Mouse (Mus musculus): ENCODE results near the gene Prn. TPM values are rescaled to one million over a fixed set of nuclear protein-coding genes. Genes with fewer than 3 reads are reported as not detected.

Gene Prn
- total and polyA plus RNA-seq, 2 experiments from 2014 or later = 0.76 TPM; not detected in 1

DNA sequence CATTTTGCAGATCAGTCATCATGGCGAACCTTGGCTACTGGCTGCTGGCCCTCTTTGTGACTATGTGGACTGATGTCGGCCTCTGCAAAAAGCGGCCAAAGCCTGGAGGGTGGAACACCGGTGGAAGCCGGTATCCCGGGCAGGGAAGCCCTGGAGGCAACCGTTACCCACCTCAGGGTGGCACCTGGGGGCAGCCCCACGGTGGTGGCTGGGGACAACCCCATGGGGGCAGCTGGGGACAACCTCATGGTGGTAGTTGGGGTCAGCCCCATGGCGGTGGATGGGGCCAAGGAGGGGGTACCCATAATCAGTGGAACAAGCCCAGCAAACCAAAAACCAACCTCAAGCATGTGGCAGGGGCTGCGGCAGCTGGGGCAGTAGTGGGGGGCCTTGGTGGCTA, 26.7 kb downstream of the Prn start:
- H3K9ac ChIP-seq = no peak overlapping the region
- no peak overlapping the region for H3K4me3 ChIP-seq (ENCODE audit: low read depth, low read length)
- H3K4me2 ChIP-seq (ENCODE audit: low read depth) = no peak overlapping the region
- peaks cover 23% of the 10 kb centered on the region for H3K36me3 ChIP-seq (ENCODE audit: insufficient read depth)
- H3K4me1 ChIP-seq (ENCODE audit: insufficient read depth) = 0 out of 2 replicates have a peak, but pooled peaks cover 4% of the 10 kb centered on the region
- H3K27ac ChIP-seq (ENCODE audit: low read depth, low read length) = no peak overlapping the region
- ATAC-seq = no peak
- no peaks in the 10 kb centered on the region for H3K9me3 ChIP-seq (ENCODE audit: low read length)
- WGBS = 96% methylated on average over 10 of the region's 10 CpGs
- H3K27me3 ChIP-seq (ENCODE audit: insufficient read depth, low read length) = no peaks in the 10 kb centered on the region
- no peak for TF ChIP-seq CTCF (IDR thresholded peaks at IDR 0.05; ENCODE audit: low read depth)
- no peak for DNase-seq

DNA sequence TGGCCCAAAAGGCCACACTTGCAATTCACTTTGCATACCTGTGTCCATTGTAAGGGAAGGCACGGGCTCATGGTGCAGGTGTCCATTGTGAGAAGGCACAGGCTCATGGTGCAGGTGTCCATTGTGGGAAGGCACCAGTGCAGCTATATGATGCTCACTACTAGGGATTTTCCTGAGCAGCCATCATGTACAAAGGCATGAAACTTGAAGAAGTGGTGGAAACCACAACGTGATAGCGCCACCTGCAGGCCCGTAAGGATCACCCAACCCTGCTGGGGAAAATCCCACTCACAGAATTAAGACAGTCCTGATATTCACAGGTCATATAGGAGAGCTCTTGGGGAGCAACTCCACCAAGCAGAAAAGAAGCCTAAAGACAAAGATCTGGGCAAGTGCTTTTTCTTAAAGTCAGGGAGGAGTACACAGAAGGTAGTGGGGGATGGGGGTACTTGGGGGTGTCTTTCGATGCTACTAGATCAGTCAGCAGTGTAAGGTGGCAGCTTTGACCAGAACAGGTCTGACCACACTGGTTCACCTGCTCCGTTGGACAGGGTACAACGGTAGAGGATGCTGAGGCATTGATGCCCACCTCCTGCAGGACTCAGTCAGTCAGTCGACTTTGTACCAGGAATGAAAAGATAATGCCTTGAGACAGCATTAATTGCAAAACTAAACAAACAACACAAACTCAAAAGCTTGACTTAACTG, 29.8 kb downstream of the Prn start:
- TF ChIP-seq CTCF (IDR thresholded peaks at IDR 0.05; ENCODE audit: low read depth) = peak; percentile 83
- peaks cover 23% of the 10 kb centered on the region for H3K36me3 ChIP-seq (ENCODE audit: insufficient read depth)
- DNase-seq = peak; percentile 81
- no peaks in the 10 kb centered on the region for H3K4me1 ChIP-seq (ENCODE audit: insufficient read depth)
- no peaks in the 10 kb centered on the region for H3K27me3 ChIP-seq (ENCODE audit: insufficient read depth, low read length)
- 45% methylated on average over 8 of the region's 8 CpGs for WGBS
- no peak overlapping the region for H3K4me2 ChIP-seq (ENCODE audit: low read depth)
- peak; percentile 78 for ATAC-seq
- H3K27ac ChIP-seq (ENCODE audit: low read depth, low read length) = no peak overlapping the region
- H3K9me3 ChIP-seq (ENCODE audit: low read length) = no peaks in the 10 kb centered on the region
- no peak overlapping the region for H3K4me3 ChIP-seq (ENCODE audit: low read depth, low read length)
- no peak overlapping the region for H3K9ac ChIP-seq

DNA sequence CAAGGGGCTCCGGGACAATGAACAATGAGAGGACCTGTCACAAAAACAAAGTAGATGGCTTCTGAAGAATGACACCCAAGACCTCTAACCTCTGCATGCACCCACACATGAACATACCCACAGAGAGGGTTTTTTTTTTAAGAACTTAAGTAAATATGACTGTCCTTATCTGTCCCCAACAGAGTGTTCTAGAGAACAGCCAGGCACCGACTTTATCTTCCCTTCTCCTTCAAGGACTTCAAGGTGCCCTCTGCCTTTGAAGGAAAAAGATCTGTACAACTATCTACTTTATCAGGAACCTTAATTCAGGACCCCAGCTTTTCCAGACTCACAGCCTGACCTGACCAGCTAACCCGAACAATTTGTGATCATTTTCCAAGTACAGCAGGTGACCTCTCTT, 30.7 kb downstream of the Prn start:
- H3K4me1 ChIP-seq (ENCODE audit: insufficient read depth) = no peaks in the 10 kb centered on the region
- H3K9ac ChIP-seq = no peak overlapping the region
- H3K4me2 ChIP-seq (ENCODE audit: low read depth) = no peak overlapping the region
- H3K4me3 ChIP-seq (ENCODE audit: low read depth, low read length) = no peak overlapping the region
- no peaks in the 10 kb centered on the region for H3K9me3 ChIP-seq (ENCODE audit: low read length)
- ATAC-seq (no peak), DNase-seq (no peak)
- H3K27ac ChIP-seq (ENCODE audit: low read depth, low read length) = no peak overlapping the region
- 89% methylated on average over 3 of the region's 3 CpGs for WGBS
- peaks cover 23% of the 10 kb centered on the region for H3K36me3 ChIP-seq (ENCODE audit: insufficient read depth)
- no peak for TF ChIP-seq CTCF (IDR thresholded peaks at IDR 0.05; ENCODE audit: low read depth)
- no peaks in the 10 kb centered on the region for H3K27me3 ChIP-seq (ENCODE audit: insufficient read depth, low read length)

DNA sequence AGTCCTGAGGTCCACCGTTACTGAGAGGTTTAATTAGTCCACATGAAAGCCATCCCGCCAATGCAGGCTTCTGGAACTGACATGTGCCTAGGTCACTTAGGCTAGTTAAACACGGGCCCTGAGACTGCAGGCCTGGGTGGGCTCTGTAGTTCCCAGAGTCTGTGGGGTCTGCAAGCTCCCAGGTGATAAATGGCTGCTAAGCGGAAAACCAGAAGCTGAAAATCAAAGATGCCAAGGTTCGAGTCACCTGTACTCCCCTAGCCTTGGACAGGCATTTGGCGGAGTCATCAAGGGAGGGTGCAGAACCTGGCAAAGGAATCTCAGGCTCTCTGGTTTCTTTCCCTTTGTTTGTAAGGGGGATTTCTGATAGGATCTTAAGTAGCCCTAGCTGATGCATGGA, 31.7 kb downstream of the Prn start:
- H3K4me1 ChIP-seq (ENCODE audit: insufficient read depth) = no peaks in the 10 kb centered on the region
- 78% methylated on average over 6 of the region's 6 CpGs for WGBS
- H3K9ac ChIP-seq = no peak overlapping the region
- no peak overlapping the region for H3K4me2 ChIP-seq (ENCODE audit: low read depth)
- no peaks in the 10 kb centered on the region for H3K9me3 ChIP-seq (ENCODE audit: low read length)
- no peak for TF ChIP-seq CTCF (IDR thresholded peaks at IDR 0.05; ENCODE audit: low read depth)
- DNase-seq (no peak), ATAC-seq (no peak)
- H3K4me3 ChIP-seq (ENCODE audit: low read depth, low read length) = no peak overlapping the region
- H3K27ac ChIP-seq (ENCODE audit: low read depth, low read length) = no peak overlapping the region
- H3K27me3 ChIP-seq (ENCODE audit: insufficient read depth, low read length) = no peaks in the 10 kb centered on the region
- peaks cover 20% of the 10 kb centered on the region for H3K36me3 ChIP-seq (ENCODE audit: insufficient read depth)

DNA sequence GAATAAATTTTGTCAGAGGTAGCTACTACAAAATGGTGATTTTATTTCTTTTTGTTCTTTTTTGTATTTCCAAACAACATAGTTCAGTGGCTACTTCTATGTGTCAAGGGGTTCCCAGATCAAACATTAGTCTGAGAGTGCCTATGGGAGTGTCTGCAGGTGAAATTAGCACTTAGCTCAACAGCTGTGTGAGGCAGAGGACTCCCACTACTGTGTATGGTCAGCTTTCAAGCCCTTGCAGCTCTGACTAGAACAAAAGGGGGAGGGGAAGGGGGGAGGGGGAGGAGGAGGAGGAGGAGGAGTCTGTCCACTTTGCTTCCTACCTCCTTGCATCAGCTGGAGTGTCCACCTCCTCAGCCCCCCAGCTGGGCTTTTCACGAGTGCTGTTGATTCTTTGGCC, 34.6 kb downstream of the Prn start:
- H3K4me3 ChIP-seq (ENCODE audit: low read depth, low read length) = no peak overlapping the region
- H3K9ac ChIP-seq = no peak overlapping the region
- TF ChIP-seq CTCF (IDR thresholded peaks at IDR 0.05; ENCODE audit: low read depth) = no peak
- DNase-seq (no peak), ATAC-seq (no peak)
- no peaks in the 10 kb centered on the region for H3K27me3 ChIP-seq (ENCODE audit: insufficient read depth, low read length)
- no peak overlapping the region for H3K27ac ChIP-seq (ENCODE audit: low read depth, low read length)
- 4% methylated on average over 1 of the region's 1 CpGs for WGBS
- H3K36me3 ChIP-seq (ENCODE audit: insufficient read depth) = no peaks in the 10 kb centered on the region
- no peaks in the 10 kb centered on the region for H3K4me1 ChIP-seq (ENCODE audit: insufficient read depth)
- no peak overlapping the region for H3K4me2 ChIP-seq (ENCODE audit: low read depth)
- H3K9me3 ChIP-seq (ENCODE audit: low read length) = no peaks in the 10 kb centered on the region

DNA sequence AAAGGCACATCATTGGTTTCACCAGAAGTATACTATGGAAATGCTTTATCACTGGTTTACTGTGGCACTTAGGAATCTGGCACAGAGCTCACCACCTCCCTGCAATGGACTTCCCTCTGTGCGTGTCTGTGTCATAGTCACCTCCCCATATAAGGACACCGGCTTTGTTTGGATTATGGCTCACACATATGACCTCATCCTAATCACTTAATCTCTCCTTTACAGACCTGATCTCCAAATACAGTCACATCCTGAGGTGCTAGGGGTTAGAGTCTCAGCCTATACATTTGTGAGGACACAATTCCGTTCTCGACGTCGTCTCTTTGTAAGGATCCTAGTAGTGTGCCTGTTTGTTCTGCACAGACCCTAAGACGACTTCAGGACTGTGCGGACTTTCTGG, 35.5 kb downstream of the Prn start:
- no peaks in the 10 kb centered on the region for H3K27me3 ChIP-seq (ENCODE audit: insufficient read depth, low read length)
- no peak overlapping the region for H3K9ac ChIP-seq
- H3K9me3 ChIP-seq (ENCODE audit: low read length) = no peaks in the 10 kb centered on the region
- no peak overlapping the region for H3K4me3 ChIP-seq (ENCODE audit: low read depth, low read length)
- TF ChIP-seq CTCF (IDR thresholded peaks at IDR 0.05; ENCODE audit: low read depth) = no peak
- 82% methylated on average over 8 of the region's 8 CpGs for WGBS
- no peak overlapping the region for H3K4me2 ChIP-seq (ENCODE audit: low read depth)
- H3K36me3 ChIP-seq (ENCODE audit: insufficient read depth) = no peaks in the 10 kb centered on the region
- no peaks in the 10 kb centered on the region for H3K4me1 ChIP-seq (ENCODE audit: insufficient read depth)
- ATAC-seq (no peak), DNase-seq (no peak)
- H3K27ac ChIP-seq (ENCODE audit: low read depth, low read length) = no peak overlapping the region

DNA sequence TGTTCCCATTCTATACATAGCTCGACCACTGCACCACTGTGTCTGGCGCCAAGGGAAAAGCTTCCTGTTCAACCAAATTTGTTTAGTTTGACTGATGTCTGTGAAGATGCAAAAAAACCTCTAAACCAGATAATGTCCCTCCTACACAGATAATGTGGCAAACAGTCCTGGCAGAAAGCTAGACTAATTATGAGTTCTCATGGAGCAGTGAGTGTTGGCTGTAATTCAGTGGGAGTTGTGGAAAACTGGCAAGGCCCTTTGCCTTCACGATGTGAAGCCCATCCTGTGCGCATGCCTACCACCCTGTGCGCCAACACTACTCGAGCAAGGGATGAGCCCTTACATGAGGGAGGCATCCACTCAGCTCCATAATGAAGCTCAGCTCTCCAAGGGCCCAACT, 36.0 kb downstream of the Prn start:
- ATAC-seq = peak; percentile 19; the same call in 1 of the 2 replicates
- Histone ChIP-seq H3K4me2 (ENCODE audit: low read depth) (no peak overlapping the region), H3K4me3 (ENCODE audit: low read depth, low read length) (no peak overlapping the region), H3K9me3 (ENCODE audit: low read length) (no peaks in the 10 kb centered on the region), H3K36me3 (ENCODE audit: insufficient read depth) (no peaks in the 10 kb centered on the region), H3K27ac (ENCODE audit: low read depth, low read length) (no peak overlapping the region), H3K4me1 (ENCODE audit: insufficient read depth) (no peaks in the 10 kb centered on the region), H3K27me3 (ENCODE audit: insufficient read depth, low read length) (no peaks in the 10 kb centered on the region), H3K9ac (no peak overlapping the region)
- DNase-seq = no peak
- 73% methylated on average over 6 of the region's 6 CpGs for WGBS
- TF ChIP-seq CTCF (IDR thresholded peaks at IDR 0.05; ENCODE audit: low read depth) = no peak

All from forebrain, postnatal 0 days (tissue).